Mouse (Mus musculus) urinary bladder, postnatal 4 days (tissue): ENCODE results near the gene Bcl2l15.

ENCODE experiments used
- DNase-seq, 2 experiments: peaks; one replicate each; pipeline ENCODE4 v3.0.0; 2021 to 2022; ENCODE audit warnings: low spot score in 2 of 2

The Bcl2l15 gene

DNA sequence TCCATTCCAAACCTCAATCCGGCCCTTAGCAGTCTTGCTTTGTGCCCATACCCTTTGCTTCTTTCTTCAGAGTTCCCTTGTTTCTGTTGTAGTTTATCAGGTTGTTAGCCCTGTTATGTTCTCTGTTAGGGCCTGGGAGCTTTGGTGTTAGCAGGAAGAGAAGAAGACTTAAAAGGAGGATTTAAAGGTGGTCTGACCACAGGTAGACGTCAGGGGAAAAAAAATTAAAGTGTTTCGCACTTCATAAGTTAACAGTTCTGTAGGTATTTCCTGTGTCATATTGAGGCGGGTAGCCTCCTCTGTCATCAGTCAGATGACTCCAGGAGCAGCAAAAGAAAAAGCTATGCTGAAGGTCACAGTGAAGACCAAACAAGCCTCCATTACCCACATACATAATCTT, 35.6 kb downstream of the Bcl2l15 start:
- DNase-seq: no peak

DNA sequence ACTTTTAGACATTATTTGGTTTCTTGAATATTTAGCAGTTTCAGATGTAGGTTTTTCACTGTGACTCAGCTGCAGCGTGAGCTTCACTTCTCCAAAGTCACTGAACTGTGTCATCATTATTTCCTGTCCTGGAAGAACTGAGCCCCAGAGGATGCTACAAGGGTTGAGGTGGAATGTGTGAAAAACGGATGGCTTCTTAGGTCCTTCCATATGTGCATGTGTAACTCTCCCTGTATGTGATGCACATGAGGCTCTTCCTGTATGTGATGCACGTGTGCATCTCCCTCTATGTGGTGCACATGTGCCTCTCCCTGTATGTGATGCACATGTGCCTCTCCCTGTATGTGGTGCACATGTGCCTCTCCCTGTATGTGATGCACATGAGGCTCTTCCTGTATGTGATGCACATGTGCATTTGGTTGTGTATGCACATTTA, 40.3 kb downstream of the Bcl2l15 start:
- DNase-seq: no peak

DNA sequence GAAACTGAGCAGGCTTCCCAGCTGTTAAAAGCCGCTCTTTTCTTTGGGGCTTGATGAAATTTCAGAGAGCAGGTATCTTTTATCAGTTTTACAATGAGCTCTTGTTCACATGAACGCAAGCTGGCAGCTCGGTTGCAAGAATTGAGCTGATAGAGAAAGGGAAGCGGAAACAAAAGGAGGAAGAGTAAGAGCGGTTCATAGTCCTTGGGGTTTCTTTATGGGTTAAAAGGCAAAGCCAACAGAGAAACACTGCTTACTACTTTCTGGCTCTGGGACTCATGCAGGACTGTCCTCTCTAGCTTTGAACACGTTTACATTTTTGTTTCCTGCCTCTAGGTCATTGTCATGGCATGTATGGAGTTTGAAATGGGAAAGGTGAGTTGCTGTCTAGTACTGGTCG, 41.9 kb downstream of the Bcl2l15 start:
- DNase-seq: no peak

DNA sequence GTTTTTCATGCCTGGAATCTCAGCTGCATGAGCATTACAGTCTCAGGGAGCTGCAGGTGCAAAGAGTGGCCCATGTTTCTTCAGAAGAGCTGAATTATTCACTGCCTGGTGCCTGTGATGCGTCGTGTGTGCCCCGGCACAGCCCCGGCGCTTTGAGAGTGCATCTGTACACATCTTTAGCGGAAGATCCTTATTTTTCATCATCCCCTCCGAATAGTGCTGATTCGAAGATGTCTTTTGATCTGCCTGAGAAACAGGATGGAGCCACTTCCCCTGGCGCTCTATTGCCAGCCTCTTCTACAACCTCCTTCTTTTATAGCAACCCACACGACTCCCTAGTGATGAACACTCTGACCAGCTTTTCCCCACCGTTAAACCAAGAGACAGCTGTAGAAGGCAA, 53.5 kb downstream of the Bcl2l15 start:
- no peak for DNase-seq

DNA sequence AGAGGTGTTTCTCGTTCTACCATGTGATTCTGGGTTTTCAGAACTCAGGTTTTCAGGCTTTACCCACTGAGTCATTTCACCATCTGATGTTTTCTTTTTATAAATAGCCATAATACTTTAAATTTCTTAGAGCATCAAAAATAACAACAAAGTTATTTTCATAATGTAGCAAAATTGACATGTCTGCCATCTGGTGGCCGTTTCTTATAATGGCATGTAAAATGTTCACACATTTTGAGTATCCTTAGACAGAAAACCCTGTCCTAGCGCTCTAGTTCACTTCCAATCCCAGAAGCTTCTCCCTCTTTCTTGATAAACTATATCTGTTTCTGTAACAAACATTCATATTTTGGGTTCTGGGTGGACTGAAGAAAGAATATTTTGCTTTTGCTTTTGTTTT, 55.2 kb downstream of the Bcl2l15 start:
- no peak for DNase-seq

DNA sequence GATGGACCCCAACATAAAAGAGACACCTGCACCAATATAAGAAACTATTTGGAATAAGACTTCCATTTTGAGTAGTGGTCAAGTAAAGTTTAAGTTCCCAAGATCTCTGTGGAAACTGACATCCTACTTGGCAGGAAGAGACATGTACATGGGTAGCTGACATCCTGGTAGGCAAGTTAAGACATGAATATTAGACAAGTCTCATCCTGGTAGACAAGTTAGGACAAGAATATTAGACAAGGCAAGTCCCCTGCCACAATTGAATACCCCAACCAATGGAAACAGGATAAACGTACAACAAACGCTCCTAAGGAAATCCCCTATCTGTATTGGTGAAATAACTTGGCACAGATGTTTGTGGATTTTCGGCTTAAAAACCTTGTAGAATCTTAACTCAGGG, 61.0 kb downstream of the Bcl2l15 start:
- DNase-seq: no peak
